Mouse (Mus musculus): ENCODE data around the gene Gm21887. TPM values are rescaled to one million over a fixed set of nuclear protein-coding genes. Genes with fewer than 3 reads are reported as not detected.
"Not testable (repeated sequence)": the region's sequence is repeated elsewhere in the genome, so short reads cannot be mapped to it uniquely, and the experiment has no call there.

Gm21887 gene
- polyA plus RNA-seq, 1 experiment: 1,607 TPM

- not testable (repeated sequence) for H3K36me3 ChIP-seq (ENCODE audit: control insufficient read depth, insufficient read depth, low read length); H3K27me3 ChIP-seq (ENCODE audit: control insufficient read depth, insufficient read depth, low read length); H3K4me3 ChIP-seq (ENCODE audit: control insufficient read depth, insufficient read depth, low read length); DNase-seq; H3K27ac ChIP-seq (ENCODE audit: control insufficient read depth, insufficient read depth, low read length); H3K4me1 ChIP-seq (replicated peaks; ENCODE audit: control insufficient read depth, insufficient read depth, low read length)
- WGBS: 57% methylated on average over 1 of the region's 1 CpGs
These were observed 3.7 kb upstream of the Gm21887 start for GRCm38 (mm10) chrX:170005695-170006297.

DNA sequence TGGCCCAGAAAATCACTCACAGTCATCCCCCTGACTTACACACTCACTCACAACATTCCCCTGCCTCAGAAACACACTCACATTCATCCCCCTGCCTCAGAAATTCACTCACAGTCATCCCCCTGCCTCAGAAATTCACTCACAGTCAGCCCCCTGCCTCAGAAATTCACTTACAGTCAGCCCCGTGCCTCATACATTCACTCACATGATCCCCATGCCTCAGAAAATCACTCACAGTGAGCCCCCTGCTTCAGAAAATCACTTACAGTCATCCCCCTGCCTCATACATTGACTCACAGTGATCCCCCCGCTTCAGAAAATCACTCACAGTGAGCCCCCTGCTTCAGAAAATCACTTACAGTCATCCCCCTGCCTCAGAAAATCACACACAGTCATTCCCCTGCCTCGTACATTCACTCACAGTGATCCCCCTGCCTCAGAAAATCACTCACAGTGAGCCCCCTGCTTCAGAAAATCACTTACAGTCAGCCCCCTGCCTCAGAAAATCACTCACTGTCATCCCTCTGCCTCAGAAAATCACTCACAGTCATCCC is 2.7 kb upstream of the Gm21887 start:
- not testable (repeated sequence) for H3K4me3 ChIP-seq (ENCODE audit: control insufficient read depth, insufficient read depth, low read length); H3K27me3 ChIP-seq (ENCODE audit: control insufficient read depth, insufficient read depth, low read length); DNase-seq; H3K4me1 ChIP-seq (replicated peaks; ENCODE audit: control insufficient read depth, insufficient read depth, low read length); H3K27ac ChIP-seq (ENCODE audit: control insufficient read depth, insufficient read depth, low read length); H3K36me3 ChIP-seq (ENCODE audit: control insufficient read depth, insufficient read depth, low read length)
- 68% methylated on average over 3 of the region's 3 CpGs for WGBS

DNA sequence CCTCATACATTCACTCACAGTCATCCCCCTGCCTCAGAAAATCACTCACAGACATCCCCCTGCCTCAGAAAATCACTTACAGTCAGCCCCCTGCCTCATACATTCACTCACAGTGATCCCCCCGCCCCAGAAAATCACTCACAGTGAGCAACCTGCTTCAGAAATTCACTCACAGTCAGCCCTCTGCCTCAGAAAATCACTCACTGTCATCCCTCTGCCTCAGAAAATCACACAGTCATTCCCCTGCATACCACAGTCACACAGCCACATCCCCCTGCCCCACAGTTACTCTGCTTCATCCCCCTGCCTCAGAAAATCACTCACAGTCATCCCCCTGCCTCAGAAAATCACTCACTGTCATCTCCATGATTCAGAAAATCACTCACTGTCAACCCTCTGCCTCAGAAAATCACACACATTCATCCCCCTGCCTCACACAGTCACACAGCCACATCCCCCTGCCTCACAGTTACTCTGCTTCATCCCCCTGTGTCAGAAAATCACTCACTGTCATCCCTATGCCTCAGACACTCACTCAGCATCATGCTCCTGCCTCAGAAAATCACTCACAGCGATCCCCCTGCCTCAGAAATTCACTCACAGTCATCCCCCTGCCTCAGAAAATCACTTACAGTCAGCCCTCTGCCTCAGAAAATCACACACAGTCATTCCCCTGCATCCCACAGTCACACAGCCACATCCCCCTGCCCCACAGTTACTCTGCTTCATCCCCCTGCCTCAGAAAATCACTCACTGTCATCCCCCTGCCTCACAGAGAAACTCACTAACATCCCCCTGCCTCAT is 1.9 kb upstream of the Gm21887 start:
- H3K27me3 ChIP-seq (ENCODE audit: control insufficient read depth, insufficient read depth, low read length); H3K4me1 ChIP-seq (replicated peaks; ENCODE audit: control insufficient read depth, insufficient read depth, low read length); H3K4me3 ChIP-seq (ENCODE audit: control insufficient read depth, insufficient read depth, low read length); H3K27ac ChIP-seq (ENCODE audit: control insufficient read depth, insufficient read depth, low read length); DNase-seq; H3K36me3 ChIP-seq (ENCODE audit: control insufficient read depth, insufficient read depth, low read length): not testable (repeated sequence)
- 55% methylated on average over 2 of the region's 2 CpGs for WGBS

- H3K4me1 ChIP-seq (replicated peaks; ENCODE audit: control insufficient read depth, insufficient read depth, low read length): not testable (repeated sequence)
These were observed 1.3 kb upstream of the Gm21887 start for GRCm38 (mm10) chrX:170008179-170008467.

GRCm38 (mm10) chrX:170008584-170008983 is 875 bp upstream of the Gm21887 start:
- not testable (repeated sequence) for H3K27ac ChIP-seq (ENCODE audit: control insufficient read depth, insufficient read depth, low read length); H3K4me3 ChIP-seq (ENCODE audit: control insufficient read depth, insufficient read depth, low read length); H3K36me3 ChIP-seq (ENCODE audit: control insufficient read depth, insufficient read depth, low read length); H3K4me1 ChIP-seq (replicated peaks; ENCODE audit: control insufficient read depth, insufficient read depth, low read length); H3K27me3 ChIP-seq (ENCODE audit: control insufficient read depth, insufficient read depth, low read length)
- 80% methylated on average over 3 of the region's 3 CpGs for WGBS
- DNase-seq: peak; percentile 55

More at GRCm38 (mm10) chrX:170008179-170008467, 1.3 kb upstream of the Gm21887 start:
- H3K4me3 ChIP-seq (ENCODE audit: control insufficient read depth, insufficient read depth, low read length); DNase-seq; H3K27ac ChIP-seq (ENCODE audit: control insufficient read depth, insufficient read depth, low read length); H3K27me3 ChIP-seq (ENCODE audit: control insufficient read depth, insufficient read depth, low read length); H3K36me3 ChIP-seq (ENCODE audit: control insufficient read depth, insufficient read depth, low read length): not testable (repeated sequence)

DNA sequence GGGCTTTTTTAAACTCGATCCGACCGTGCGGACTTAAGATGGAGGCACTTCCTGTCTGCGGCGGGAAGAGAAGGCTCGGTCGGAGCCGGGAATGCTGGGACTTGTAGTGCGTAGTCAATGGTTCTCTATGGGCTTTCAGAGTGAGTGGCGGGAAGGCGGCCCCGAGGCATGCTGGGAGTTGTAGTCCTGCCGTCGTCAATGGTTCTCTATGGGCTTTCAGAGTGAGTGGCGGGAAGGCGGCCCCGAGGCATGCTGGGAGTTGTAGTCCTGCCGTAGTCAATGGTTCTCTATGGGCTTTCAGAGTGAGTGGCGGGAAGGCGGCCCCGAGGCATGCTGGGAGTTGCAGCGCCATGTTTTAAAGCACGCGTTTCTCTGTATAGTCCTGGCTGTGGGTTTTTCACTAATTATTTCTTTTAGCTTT is 352 bp downstream of the Gm21887 start:
- DNase-seq: peak; percentile 100
- H3K27ac ChIP-seq (ENCODE audit: control insufficient read depth, insufficient read depth, low read length); H3K27me3 ChIP-seq (ENCODE audit: control insufficient read depth, insufficient read depth, low read length); H3K36me3 ChIP-seq (ENCODE audit: control insufficient read depth, insufficient read depth, low read length); H3K4me1 ChIP-seq (replicated peaks; ENCODE audit: control insufficient read depth, insufficient read depth, low read length): not testable (repeated sequence)
- WGBS: 76% methylated on average over 25 of the region's 25 CpGs
- peak overlapping the region; percentile 63 for H3K4me3 ChIP-seq (ENCODE audit: control insufficient read depth, insufficient read depth, low read length)

GRCm38 (mm10) chrX:170010581-170011528 is 1.4 kb downstream of the Gm21887 start:
- H3K27me3 ChIP-seq (ENCODE audit: control insufficient read depth, insufficient read depth, low read length); H3K27ac ChIP-seq (ENCODE audit: control insufficient read depth, insufficient read depth, low read length); H3K36me3 ChIP-seq (ENCODE audit: control insufficient read depth, insufficient read depth, low read length); H3K4me3 ChIP-seq (ENCODE audit: control insufficient read depth, insufficient read depth, low read length); H3K4me1 ChIP-seq (replicated peaks; ENCODE audit: control insufficient read depth, insufficient read depth, low read length): not testable (repeated sequence)
- 89% methylated on average over 97 of the region's 97 CpGs for WGBS
- DNase-seq: peak; percentile 75

DNA sequence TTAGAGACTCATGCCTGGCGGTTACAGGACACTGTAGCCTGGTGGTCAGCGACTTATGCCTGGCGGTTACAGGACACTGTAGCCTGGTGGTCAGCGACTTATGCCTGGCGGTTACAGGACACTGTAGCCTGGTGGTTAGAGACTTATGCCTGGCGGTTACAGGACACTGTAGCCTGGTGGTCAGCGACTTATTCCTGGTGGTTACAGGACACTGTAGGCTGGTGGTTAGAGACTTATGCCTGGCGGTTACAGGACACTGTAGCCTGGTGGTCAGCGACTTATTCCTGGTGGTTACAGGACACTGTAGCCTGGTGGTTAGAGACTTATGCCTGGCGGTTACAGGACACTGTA is 2.0 kb downstream of the Gm21887 start:
- not testable (repeated sequence) for H3K27ac ChIP-seq (ENCODE audit: control insufficient read depth, insufficient read depth, low read length); H3K4me1 ChIP-seq (replicated peaks; ENCODE audit: control insufficient read depth, insufficient read depth, low read length)
- 85% methylated on average over 7 of the region's 10 CpGs for WGBS

DNA sequence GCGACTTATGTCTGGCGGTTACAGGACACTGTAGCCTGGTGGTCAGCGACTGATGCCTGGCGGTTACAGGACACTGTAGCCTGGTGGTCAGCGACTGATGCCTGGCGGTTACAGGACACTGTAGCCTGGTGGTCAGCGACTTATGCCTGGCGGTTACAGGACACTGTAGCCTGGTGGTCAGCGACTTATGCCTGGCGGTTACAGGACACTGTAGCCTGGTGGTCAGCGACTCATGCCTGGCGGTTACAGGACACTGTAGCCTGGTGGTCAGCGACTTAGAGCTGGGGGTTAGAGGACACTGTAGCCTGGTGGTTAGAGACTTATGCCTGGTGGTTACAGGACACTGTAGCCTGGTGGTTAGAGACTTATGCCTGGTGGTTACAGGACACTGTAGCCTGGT is 4.0 kb downstream of the Gm21887 start:
- WGBS: 94% methylated on average over 5 of the region's 13 CpGs
- H3K27ac ChIP-seq (ENCODE audit: control insufficient read depth, insufficient read depth, low read length); H3K4me1 ChIP-seq (replicated peaks; ENCODE audit: control insufficient read depth, insufficient read depth, low read length); H3K4me3 ChIP-seq (ENCODE audit: control insufficient read depth, insufficient read depth, low read length); DNase-seq; H3K27me3 ChIP-seq (ENCODE audit: control insufficient read depth, insufficient read depth, low read length): not testable (repeated sequence)
- H3K36me3 ChIP-seq (ENCODE audit: control insufficient read depth, insufficient read depth, low read length): peaks cover 16% of the 10 kb centered on the region

More for the DNA sequence above, 2.0 kb downstream of the Gm21887 start:
- not testable (repeated sequence) for H3K36me3 ChIP-seq (ENCODE audit: control insufficient read depth, insufficient read depth, low read length); H3K27me3 ChIP-seq (ENCODE audit: control insufficient read depth, insufficient read depth, low read length); H3K4me3 ChIP-seq (ENCODE audit: control insufficient read depth, insufficient read depth, low read length); DNase-seq

DNA sequence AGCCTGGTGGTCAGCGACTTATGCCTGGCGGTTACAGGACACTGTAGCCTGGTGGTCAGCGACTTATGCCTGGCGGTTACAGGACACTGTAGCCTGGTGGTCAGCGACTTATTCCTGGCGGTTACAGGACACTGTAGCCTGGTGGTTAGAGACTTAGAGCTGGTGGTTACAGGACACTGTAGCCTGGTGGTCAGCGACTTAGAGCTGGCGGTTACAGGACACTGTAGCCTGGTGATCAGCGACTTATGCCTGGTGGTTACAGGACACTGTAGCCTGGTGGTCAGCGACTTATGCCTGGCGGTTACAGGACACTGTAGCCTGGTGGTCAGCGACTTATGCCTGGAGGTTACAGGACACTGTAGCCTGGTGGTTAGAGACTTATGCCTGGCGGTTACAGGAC is 4.6 kb downstream of the Gm21887 start:
- not testable (repeated sequence) for H3K4me1 ChIP-seq (replicated peaks; ENCODE audit: control insufficient read depth, insufficient read depth, low read length); H3K27me3 ChIP-seq (ENCODE audit: control insufficient read depth, insufficient read depth, low read length); H3K27ac ChIP-seq (ENCODE audit: control insufficient read depth, insufficient read depth, low read length); DNase-seq; H3K4me3 ChIP-seq (ENCODE audit: control insufficient read depth, insufficient read depth, low read length)
- peaks cover 21% of the 10 kb centered on the region for H3K36me3 ChIP-seq (ENCODE audit: control insufficient read depth, insufficient read depth, low read length)
- WGBS: 81% methylated on average over 5 of the region's 13 CpGs

Measured in thymus, adult 2 months (tissue).